Mouse (Mus musculus) brain, embryonic 14.5 days (tissue): ENCODE results near the gene Abcf3.

ENCODE experiments used
- CTCF ChIP-seq: fragments of 200-500 bp; IDR thresholded peaks from 2 replicates; pipeline ENCODE4 v1.5.1; 2012; ENCODE audit warnings: inconsistent platforms, mild to moderate bottlenecking, moderate library complexity, borderline replicate concordance; ENCODE audit not compliant: insufficient read depth, insufficient read length; ENCODE audit errors: extremely low read depth
- POLR2A ChIP-seq: fragments of 200-500 bp; IDR thresholded peaks from 2 replicates; pipeline ENCODE4 v1.6.1; 2012; ENCODE audit warnings: mild to moderate bottlenecking, inconsistent platforms, borderline replicate concordance; ENCODE audit not compliant: poor library complexity, insufficient read depth, insufficient read length, severe bottlenecking; ENCODE audit errors: extremely low read depth

DNA sequence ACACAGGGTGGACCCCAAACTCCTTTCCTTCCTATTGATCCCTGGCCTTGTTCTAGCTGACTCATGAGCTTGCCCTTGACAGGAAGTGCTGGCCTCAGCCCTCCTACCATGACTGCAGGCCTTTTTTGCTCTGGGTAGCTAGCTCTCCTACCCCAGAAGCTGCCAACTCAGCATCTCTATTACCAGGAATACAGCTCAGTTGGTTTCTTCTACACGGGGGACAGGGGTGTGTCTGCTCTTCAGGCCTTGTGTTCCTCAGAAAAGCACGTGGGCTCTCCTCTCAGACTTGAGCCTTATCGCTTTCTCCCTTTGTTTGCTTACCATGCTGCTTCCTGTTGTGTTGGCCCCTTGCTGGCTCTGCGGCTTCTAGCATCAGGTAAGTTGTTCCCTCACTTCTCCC is 7.9 kb upstream of the Abcf3 start:
- no peak for TF ChIP-seq POLR2A
- TF ChIP-seq CTCF: no peak
